Mouse (Mus musculus) myocyte (in vitro differentiated cells): ENCODE data around the gene Nlrc3. TPM values are rescaled to one million over a fixed set of nuclear protein-coding genes. Genes with fewer than 3 reads are reported as not detected.
"Not testable (repeated sequence)": the region's sequence is repeated elsewhere in the genome, so short reads cannot be mapped to it uniquely, and the experiment has no call there.

Experiments used
- H3K27me3 ChIP-seq: one replicate; pipeline ENCODE4 v1.6.1; 2011; ENCODE audit not compliant: control insufficient read depth, insufficient read depth, insufficient read length
- H3K36me3 ChIP-seq: one replicate; pipeline ENCODE4 v1.6.1; 2011; ENCODE audit not compliant: control insufficient read depth, insufficient read depth
- H3K4me2 ChIP-seq: one replicate; pipeline ENCODE4 v1.6.1; 2011; ENCODE audit warnings: low read depth, control low read depth
- H3K4me3 ChIP-seq: one replicate; pipeline ENCODE4 v1.5.1; 2011; ENCODE audit warnings: mild to moderate bottlenecking, control low read depth, moderate library complexity
- H3K79me2 ChIP-seq: one replicate; pipeline ENCODE4 v1.6.1; 2011; ENCODE audit not compliant: control insufficient read depth, insufficient read depth
- H3ac ChIP-seq: one replicate; pipeline ENCODE4 v1.6.1; 2011; ENCODE audit not compliant: control insufficient read depth, insufficient read length
- CEBPB ChIP-seq: IDR thresholded peaks from 2 replicates; pipeline ENCODE4 v1.6.1; 2011; ENCODE audit warnings: mild to moderate bottlenecking, moderate library complexity; ENCODE audit not compliant: poor library complexity, insufficient read depth, severe bottlenecking
- E2F4 ChIP-seq: IDR thresholded peaks from one replicate; pipeline ENCODE4 v1.6.1; 2011; ENCODE audit warnings: mild to moderate bottlenecking, control low read depth, moderate library complexity; ENCODE audit not compliant: insufficient read depth
- MAX ChIP-seq: IDR thresholded peaks from one replicate; pipeline ENCODE4 v1.6.1; 2011; ENCODE audit warnings: low read depth, mild to moderate bottlenecking, control low read depth
- MYOD1 ChIP-seq, 3 experiments: IDR thresholded peaks; one replicate each; pipeline ENCODE4 v1.6.1; 2011; ENCODE audit warnings: control low read depth in 2 of 3, low read depth in 2 of 3, mild to moderate bottlenecking in 2 of 3, moderate library complexity in 1 of 3; ENCODE audit not compliant: insufficient read length in 2 of 3, control insufficient read depth in 1 of 3
- MYOG ChIP-seq, 3 experiments: IDR thresholded peaks; one replicate each; pipeline ENCODE4 v1.6.1; 2011; ENCODE audit warnings: control low read depth in 2 of 3, low read depth in 2 of 3, mild to moderate bottlenecking in 2 of 3; ENCODE audit not compliant: insufficient read length in 2 of 3, control insufficient read depth in 1 of 3, insufficient read depth in 1 of 3
- POLR2A ChIP-seq: IDR thresholded peaks from one replicate; pipeline ENCODE4 v1.6.1; 2011; ENCODE audit warnings: low read depth, mild to moderate bottlenecking, control low read depth, moderate library complexity; ENCODE audit not compliant: insufficient read length
- POLR2AphosphoS2 ChIP-seq: IDR thresholded peaks from one replicate; pipeline ENCODE4 v1.6.1; 2011; ENCODE audit warnings: low read depth, control low read depth; ENCODE audit not compliant: insufficient read length
- REST ChIP-seq: IDR thresholded peaks from one replicate; pipeline ENCODE4 v1.6.1; 2011; ENCODE audit warnings: mild to moderate bottlenecking, control low read depth, moderate library complexity; ENCODE audit not compliant: insufficient read depth, insufficient read length
- SRF ChIP-seq: IDR thresholded peaks from one replicate; pipeline ENCODE4 v1.6.1; 2011; ENCODE audit warnings: low read depth; ENCODE audit not compliant: control insufficient read depth, insufficient read length
- TCF12 ChIP-seq: IDR thresholded peaks from one replicate; pipeline ENCODE4 v1.6.1; 2011; ENCODE audit warnings: mild to moderate bottlenecking, control low read depth; ENCODE audit not compliant: poor library complexity, insufficient read depth, severe bottlenecking
- TCF3 ChIP-seq: IDR thresholded peaks from one replicate; pipeline ENCODE4 v1.6.1; 2011; ENCODE audit warnings: low read depth, control low read depth; ENCODE audit not compliant: insufficient read length
- USF1 ChIP-seq: IDR thresholded peaks from one replicate; pipeline ENCODE4 v1.6.1; 2011; ENCODE audit warnings: low read depth, mild to moderate bottlenecking, control low read depth, moderate library complexity
- polyA plus RNA-seq: library from polyadenylated mRNA; unstranded; fragments of >200 nt; fragmentation: generic; extraction: Trizol; gene quantifications from one replicate; pipeline ENCODE4 v1.2.1, GENCODE M21; 2012; ENCODE audit warnings: missing spikeins

Gene Nlrc3
- polyA plus RNA-seq, result 1.3 TPM

GRCm38 (mm10) chr16:3976251-3976671 is at the start of gene Nlrc3:
Gene Nlrc3, minus strand, starts transcription at chr16:3976632.
- H3K36me3 ChIP-seq, result peaks cover 10% of the 10 kb centered on the region
- H3K79me2 ChIP-seq, result no peaks in the 10 kb centered on the region
- H3ac ChIP-seq, result no peak within 1 kb of the TSS
- H3K4me2 ChIP-seq, result no peak within 1 kb of the TSS
- H3K4me3 ChIP-seq, result no peak within 1 kb of the TSS
- no peak for TF ChIP-seq TCF12
- no peak for TF ChIP-seq TCF3
- no peaks in the 10 kb centered on the region for H3K27me3 ChIP-seq

- Histone ChIP-seq H3K4me2 (no peak overlapping the region), H3K4me3 (no peak overlapping the region), H3ac (no peak overlapping the region), H3K79me2 (no peaks in the 10 kb centered on the region), H3K27me3 (no peaks in the 10 kb centered on the region), H3K36me3 (no peaks in the 10 kb centered on the region)
- TF ChIP-seq USF1, result no peak
Measured at GRCm38 (mm10) chr16:4022719-4023118, 46.3 kb upstream of the Nlrc3 start.

- Histone ChIP-seq H3K36me3 (no peaks in the 10 kb centered on the region), H3K79me2 (no peaks in the 10 kb centered on the region), H3ac (no peak overlapping the region), H3K4me3 (no peak overlapping the region), H3K4me2 (no peak overlapping the region), H3K27me3 (no peaks in the 10 kb centered on the region)
- TF ChIP-seq POLR2A, result no peak
- TF ChIP-seq E2F4, result no peak
- no peak for TF ChIP-seq TCF12
- no peak for TF ChIP-seq CEBPB
- no peak for TF ChIP-seq REST
- no peak for TF ChIP-seq USF1
- TF ChIP-seq MAX, result no peak
- no peak for TF ChIP-seq SRF
- TF ChIP-seq POLR2AphosphoS2, result no peak
- no peak for TF ChIP-seq MYOD1 (IDR thresholded peaks at IDR 0.05; ENCODE audit: control insufficient read depth in 1 of 3, insufficient read length in 2 of 3, low read depth in 2 of 3)
- TF ChIP-seq TCF3, result no peak
- no peak for TF ChIP-seq MYOG (IDR thresholded peaks at IDR 0.05; ENCODE audit: control insufficient read depth in 1 of 3, insufficient read depth in 1 of 3, insufficient read length in 2 of 3, low read depth in 2 of 3)
Measured at GRCm38 (mm10) chr16:4021241-4021640, 44.8 kb upstream of the Nlrc3 start.

GRCm38 (mm10) chr16:4017466-4017865 is 41.0 kb upstream of the Nlrc3 start:
- not testable (repeated sequence) for H3K27me3 ChIP-seq, H3K36me3 ChIP-seq, H3K79me2 ChIP-seq, H3K4me2 ChIP-seq, H3ac ChIP-seq, H3K4me3 ChIP-seq

GRCm38 (mm10) chr16:4016786-4017185 is 40.4 kb upstream of the Nlrc3 start:
- H3K27me3 ChIP-seq, H3K4me3 ChIP-seq, H3ac ChIP-seq, H3K36me3 ChIP-seq, H3K4me2 ChIP-seq, H3K79me2 ChIP-seq: not testable (repeated sequence)

- Histone ChIP-seq H3K27me3 (no peaks in the 10 kb centered on the region), H3K4me2 (no peak overlapping the region), H3K36me3 (no peaks in the 10 kb centered on the region), H3K4me3 (no peak overlapping the region), H3ac (no peak overlapping the region), H3K79me2 (no peaks in the 10 kb centered on the region)
- TF ChIP-seq SRF (no peak), USF1 (no peak), CEBPB (no peak), MYOD1 (IDR thresholded peaks at IDR 0.05; ENCODE audit: control insufficient read depth in 1 of 3, insufficient read length in 2 of 3, low read depth in 2 of 3) (no peak), POLR2AphosphoS2 (no peak), TCF3 (no peak), MYOG (IDR thresholded peaks at IDR 0.05; ENCODE audit: control insufficient read depth in 1 of 3, insufficient read depth in 1 of 3, insufficient read length in 2 of 3, low read depth in 2 of 3) (no peak), POLR2A (no peak), REST (no peak), TCF12 (no peak), E2F4 (no peak), MAX (no peak)
Measured at GRCm38 (mm10) chr16:4014040-4014668, 37.7 kb upstream of the Nlrc3 start.
